Mouse (Mus musculus) embryonic facial prominence, embryonic 12.5 days (tissue): ENCODE results near the gene Icam5. TPM values are rescaled to one million over a fixed set of nuclear protein-coding genes. Genes with fewer than 3 reads are reported as not detected.

ENCODE experiments used
- ATAC-seq: fragments of 200-750 bp; cut with Nextera tagmentation; 2 replicates; pipeline ENCODE4 v1.8.0; 2017; ENCODE audit not compliant: insufficient number of reproducible peaks, insufficient read depth, low FRiP score, low TSS enrichment
- H3K27ac ChIP-seq: fragments of 300-500 bp; sonication (generic); 2 replicates; pipeline ENCODE4 v1.5.1; 2016; ENCODE audit warnings: mild to moderate bottlenecking
- H3K27me3 ChIP-seq: fragments of 300-500 bp; sonication (generic); 2 replicates; pipeline ENCODE4 v1.6.1; 2016; ENCODE audit warnings: mild to moderate bottlenecking, moderate library complexity
- H3K36me3 ChIP-seq: fragments of 300-500 bp; sonication (generic); 2 replicates; pipeline ENCODE4 v1.6.1; 2016; ENCODE audit warnings: mild to moderate bottlenecking
- H3K4me1 ChIP-seq: fragments of 300-500 bp; sonication (generic); 2 replicates; pipeline ENCODE4 v1.6.1; 2016
- H3K4me2 ChIP-seq: fragments of 300-500 bp; sonication (generic); replicated peaks from 2 replicates; pipeline ENCODE4 v1.6.1; 2016; ENCODE audit warnings: mild to moderate bottlenecking, moderate library complexity
- H3K4me3 ChIP-seq: fragments of 300-500 bp; sonication (generic); 2 replicates; pipeline ENCODE4 v1.5.1; 2016; ENCODE audit warnings: mild to moderate bottlenecking
- H3K9ac ChIP-seq: fragments of 300-500 bp; sonication (generic); 2 replicates; pipeline ENCODE4 v1.6.1; 2016; ENCODE audit warnings: mild to moderate bottlenecking, moderate library complexity
- H3K9me3 ChIP-seq: fragments of 300-500 bp; sonication (generic); 2 replicates; pipeline ENCODE4 v1.6.1; 2016; ENCODE audit warnings: mild to moderate bottlenecking, moderate library complexity
- WGBS: fragments of 180-500 bp; shearing (Covaris S2); methylation state at CpG from one replicate; pipeline ENCODE4 v1.1.7; 2016; 5-methylcytosine and 5-hydroxymethylcytosine counted together
- microRNA counts: library from miRNA; unstranded; fragments of <30 nt; microRNA quantifications from one replicate; lab custom pipeline; 2017
- microRNA-seq: library from miRNA; unstranded; fragments of <30 nt; microRNA quantifications from one replicate; pipeline ENCODE4, GENCODE M21; 2017
- polyA plus RNA-seq: library from polyadenylated mRNA; unstranded; fragments of >200 nt; fragmentation: Nextera tagmentation; extraction: Ambion mirVana; gene quantifications from 2 replicates; pipeline ENCODE4 v1.2.1, GENCODE M21; 2016

Icam5 gene
- polyA plus RNA-seq, 1 experiment from 2014 or later, result 0.23 TPM

- 79% methylated on average over 1 of the region's 1 CpGs for WGBS
- no peak overlapping the region for H3K9ac ChIP-seq
- 0 out of 2 replicates have a peak overlapping the region, but pooled peaks have one; percentile 78 for H3K4me2 ChIP-seq
- no peak for ATAC-seq
- H3K36me3 ChIP-seq, result peaks cover 61% of the 10 kb centered on the region
- H3K27me3 ChIP-seq, result no peaks in the 10 kb centered on the region
- H3K9me3 ChIP-seq, result no peaks in the 10 kb centered on the region
- no peak overlapping the region for H3K27ac ChIP-seq
- H3K4me3 ChIP-seq, result no peak overlapping the region
- H3K4me1 ChIP-seq, result peaks cover 6% of the 10 kb centered on the region
These were observed 42.3 kb downstream of the Icam5 start for GRCm38 (mm10) chr9:21074173-21074572.

- no peaks in the 10 kb centered on the region for H3K27me3 ChIP-seq
- H3K9me3 ChIP-seq, result no peaks in the 10 kb centered on the region
- peaks cover 71% of the 10 kb centered on the region for H3K36me3 ChIP-seq
- no peak overlapping the region for H3K4me3 ChIP-seq
- no peak overlapping the region for H3K4me2 ChIP-seq
- no peak overlapping the region for H3K9ac ChIP-seq
- WGBS, result 93% methylated on average over 3 of the region's 3 CpGs
- no peak overlapping the region for H3K27ac ChIP-seq
- no peak for ATAC-seq
- peaks cover 6% of the 10 kb centered on the region for H3K4me1 ChIP-seq
These were observed 43.8 kb downstream of the Icam5 start for GRCm38 (mm10) chr9:21075625-21076024.

DNA sequence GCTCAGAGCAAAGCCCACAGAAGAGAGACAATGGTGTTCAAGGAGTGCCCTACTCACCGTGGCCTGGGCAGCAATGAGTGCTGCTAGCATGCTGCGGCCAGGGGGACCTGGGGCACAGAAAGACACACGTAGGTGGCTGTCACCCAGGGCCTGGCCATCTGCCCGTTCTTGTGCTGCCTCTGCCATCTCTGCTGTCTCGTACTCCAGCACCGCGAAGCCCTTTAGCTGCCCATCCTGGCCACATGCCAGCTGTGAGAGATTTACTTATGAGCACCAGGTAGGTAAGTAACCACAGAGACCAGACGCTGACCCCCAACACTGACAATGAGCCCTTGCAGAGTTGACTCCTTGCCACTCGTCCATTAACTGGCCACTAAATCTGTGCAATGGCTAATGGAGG lies 49.3 kb downstream of the Icam5 start:
- H3K36me3 ChIP-seq, result peaks cover 93% of the 10 kb centered on the region

GRCm38 (mm10) chr9:21083324-21083723 lies 51.5 kb downstream of the Icam5 start:
- H3K27me3 ChIP-seq, result no peaks in the 10 kb centered on the region
- 94% methylated on average over 3 of the region's 3 CpGs for WGBS
- ATAC-seq, result no peak
- no peak overlapping the region for H3K4me3 ChIP-seq
- peaks cover 94% of the 10 kb centered on the region for H3K36me3 ChIP-seq
- no peaks in the 10 kb centered on the region for H3K4me1 ChIP-seq
- H3K4me2 ChIP-seq, result no peak overlapping the region
- H3K9ac ChIP-seq, result no peak overlapping the region
- H3K9me3 ChIP-seq, result no peaks in the 10 kb centered on the region
- no peak overlapping the region for H3K27ac ChIP-seq

More for the DNA sequence above, 49.3 kb downstream of the Icam5 start:
- no peak overlapping the region for H3K4me2 ChIP-seq
- H3K9ac ChIP-seq, result no peak overlapping the region
- no peaks in the 10 kb centered on the region for H3K9me3 ChIP-seq
- H3K4me1 ChIP-seq, result no peaks in the 10 kb centered on the region
- no peak for ATAC-seq
- H3K4me3 ChIP-seq, result no peak overlapping the region
- 89% methylated on average over 9 of the region's 9 CpGs for WGBS
- no peaks in the 10 kb centered on the region for H3K27me3 ChIP-seq
- no peak overlapping the region for H3K27ac ChIP-seq

MicroRNA genes within 50 kb of the gene (microRNA counts, 519-probe panel; counts per million panel counts)
- 4,734 counts per million, percentile 84 among the panel's probes with 10 or more counts for microRNA mmu-miR-1900 (lab: Ali Mortazavi, UCI)

Small RNA genes lying within 50 kb of the gene (microRNA-seq; reads per million reads assigned to microRNA genes)
- not detected for gene Mir1900
- gene Mir7082, result 1.3 reads per million

Other genes with a start within 250 kb of the Icam5 start
- 1.1 and 1.2 TPM in 2 replicates for gene Col5a3, start 217.0 kb upstream of the Icam5 start, polyA plus RNA-seq
- gene Rdh8, start 213.6 kb upstream of the Icam5 start, polyA plus RNA-seq, result not detected in 2 replicates
- gene A230050P20Rik, start 163.4 kb upstream of the Icam5 start, polyA plus RNA-seq, result 3.0 and 3.9 TPM in 2 replicates
- 3.5 and 3.7 TPM in 2 replicates for gene Angptl6, start 152.3 kb upstream of the Icam5 start, polyA plus RNA-seq
- gene Ppan, start 143.9 kb upstream of the Icam5 start, polyA plus RNA-seq, result 75.0 and 79.3 TPM in 2 replicates
- gene Eif3g, start 133.4 kb upstream of the Icam5 start, polyA plus RNA-seq, result 330 and 337 TPM in 2 replicates
- gene Dnmt1, start 72.2 kb upstream of the Icam5 start, polyA plus RNA-seq, result 122 and 124 TPM in 2 replicates
- 48.7 and 53.0 TPM in 2 replicates for gene S1pr2, start 55.3 kb upstream of the Icam5 start, polyA plus RNA-seq
- 128 TPM in 2 replicates for gene Mrpl4, start 29.3 kb upstream of the Icam5 start, polyA plus RNA-seq
- 8.6 and 9.0 TPM in 2 replicates for gene Icam1, start 16.1 kb upstream of the Icam5 start, polyA plus RNA-seq
- 1.6 and 2.5 TPM in 2 replicates for gene Icam4, start 2.7 kb upstream of the Icam5 start, polyA plus RNA-seq
- 0.82 and 2.0 TPM in 2 replicates for gene Zglp1, start 35.0 kb downstream of the Icam5 start, polyA plus RNA-seq
- gene Gm49373, start 41.0 kb downstream of the Icam5 start, polyA plus RNA-seq, result 1.3 and 1.5 TPM in 2 replicates
- 54.8 and 59.3 TPM in 2 replicates for gene Fdx1l, start 41.5 kb downstream of the Icam5 start, polyA plus RNA-seq
- 2.3 TPM in 2 replicates for gene Gm38431, start 59.9 kb downstream of the Icam5 start, polyA plus RNA-seq
- gene Raver1, start 59.9 kb downstream of the Icam5 start, polyA plus RNA-seq, result 61.5 and 64.3 TPM in 2 replicates
- gene Tyk2, start 99.2 kb downstream of the Icam5 start, polyA plus RNA-seq, result 13.9 and 17.4 TPM in 2 replicates
- 335 and 342 TPM in 2 replicates for gene Cdc37, start 117.9 kb downstream of the Icam5 start, polyA plus RNA-seq
- 5.6 and 7.2 TPM in 2 replicates for gene Pde4a, start 133.6 kb downstream of the Icam5 start, polyA plus RNA-seq
- 61.3 and 68.7 TPM in 2 replicates for gene Keap1, start 207.3 kb downstream of the Icam5 start, polyA plus RNA-seq
- gene S1pr5, start 216.4 kb downstream of the Icam5 start, polyA plus RNA-seq, result 0.42 and 0.64 TPM in 2 replicates
- gene Atg4d, start 233.2 kb downstream of the Icam5 start, polyA plus RNA-seq, result 33.6 and 33.9 TPM in 2 replicates